Mouse (Mus musculus): Measurements from ENCODE around the gene St3gal4. TPM values are rescaled to one million over a fixed set of nuclear protein-coding genes. Genes with fewer than 3 reads are reported as not detected.

St3gal4 gene
- polyA plus RNA-seq, 2 experiments: 14.5 to 35.6 TPM

GRCm38 (mm10) chr9:35059881-35060280, 59.2 kb downstream of the St3gal4 start:
- no peak for DNase-seq (ENCODE audit: low spot score)

GRCm38 (mm10) chr9:35058596-35059354, 60.3 kb downstream of the St3gal4 start:
- Histone ChIP-seq H3K4me2 (replicated peaks; ENCODE audit: low read depth, low read length, severe bottlenecking) (no peak overlapping the region), H3K27ac (replicated peaks; ENCODE audit: low read depth, low read length) (no peak overlapping the region), H3K9me3 (ENCODE audit: control insufficient read depth, low read length) (no peaks in the 10 kb centered on the region), H3K4me3 (replicated peaks; ENCODE audit: low read length) (no peak overlapping the region), H3K27me3 (ENCODE audit: control insufficient read depth, insufficient read depth, low read length) (no peaks in the 10 kb centered on the region), H3K36me3 (ENCODE audit: control insufficient read depth, insufficient read depth, low read length) (peaks cover 8% of the 10 kb centered on the region), H3K9ac (ENCODE audit: low read depth, low read length, severe bottlenecking) (no peak overlapping the region), H3K4me1 (ENCODE audit: control insufficient read depth, insufficient read depth, low read length) (peaks cover 4% of the 10 kb centered on the region; the same call in 1 of the 2 replicates)
- DNase-seq (ENCODE audit: low spot score) (no peak), ATAC-seq (ENCODE audit: low FRiP score, low read depth) (no peak)
- WGBS: 98% methylated on average over 2 of the region's 2 CpGs
- no peak for TF ChIP-seq POLR2A (IDR thresholded peaks at IDR 0.05; ENCODE audit: borderline replicate concordance, extremely low read depth, insufficient read depth, insufficient read length)

More at GRCm38 (mm10) chr9:35059881-35060280, 59.2 kb downstream of the St3gal4 start:
- Histone ChIP-seq H3K27me3 (ENCODE audit: control insufficient read depth, insufficient read depth, low read length) (no peaks in the 10 kb centered on the region), H3K4me1 (ENCODE audit: control insufficient read depth, insufficient read depth, low read length) (peaks cover 4% of the 10 kb centered on the region; the same call in 1 of the 2 replicates), H3K9me3 (ENCODE audit: control insufficient read depth, low read length) (no peaks in the 10 kb centered on the region), H3K9ac (ENCODE audit: low read depth, low read length, severe bottlenecking) (no peak overlapping the region), H3K36me3 (ENCODE audit: control insufficient read depth, insufficient read depth, low read length) (no peaks in the 10 kb centered on the region), H3K4me2 (replicated peaks; ENCODE audit: low read depth, low read length, severe bottlenecking) (no peak overlapping the region), H3K4me3 (replicated peaks; ENCODE audit: low read length) (no peak overlapping the region), H3K27ac (replicated peaks; ENCODE audit: low read depth, low read length) (no peak overlapping the region)
- 91% methylated on average over 5 of the region's 5 CpGs for WGBS
- TF ChIP-seq POLR2A (IDR thresholded peaks at IDR 0.05; ENCODE audit: borderline replicate concordance, extremely low read depth, insufficient read depth, insufficient read length): no peak
- no peak for ATAC-seq (ENCODE audit: low FRiP score, low read depth)

GRCm38 (mm10) chr9:35058186-35058585, 60.9 kb downstream of the St3gal4 start:
- Histone ChIP-seq H3K4me3 (replicated peaks; ENCODE audit: low read length) (no peak overlapping the region), H3K27me3 (ENCODE audit: control insufficient read depth, insufficient read depth, low read length) (no peaks in the 10 kb centered on the region), H3K9me3 (ENCODE audit: control insufficient read depth, low read length) (no peaks in the 10 kb centered on the region), H3K36me3 (ENCODE audit: control insufficient read depth, insufficient read depth, low read length) (peaks cover 14% of the 10 kb centered on the region), H3K4me1 (ENCODE audit: control insufficient read depth, insufficient read depth, low read length) (peaks cover 4% of the 10 kb centered on the region; the same call in 1 of the 2 replicates), H3K27ac (replicated peaks; ENCODE audit: low read depth, low read length) (no peak overlapping the region), H3K4me2 (replicated peaks; ENCODE audit: low read depth, low read length, severe bottlenecking) (no peak overlapping the region), H3K9ac (ENCODE audit: low read depth, low read length, severe bottlenecking) (no peak overlapping the region)
- 56% methylated on average over 4 of the region's 4 CpGs for WGBS
- TF ChIP-seq POLR2A (IDR thresholded peaks at IDR 0.05; ENCODE audit: borderline replicate concordance, extremely low read depth, insufficient read depth, insufficient read length): no peak
- ATAC-seq (ENCODE audit: low FRiP score, low read depth): no peak
- no peak for DNase-seq (ENCODE audit: low spot score)

GRCm38 (mm10) chr9:35057631-35058030, 61.4 kb downstream of the St3gal4 start:
- no peaks in the 10 kb centered on the region for H3K27me3 ChIP-seq (ENCODE audit: control insufficient read depth, insufficient read depth, low read length)

GRCm38 (mm10) chr9:35056611-35057010, 62.5 kb downstream of the St3gal4 start:
- Histone ChIP-seq H3K4me1 (ENCODE audit: control insufficient read depth, insufficient read depth, low read length) (peaks cover 4% of the 10 kb centered on the region; the same call in 1 of the 2 replicates), H3K9me3 (ENCODE audit: control insufficient read depth, low read length) (no peaks in the 10 kb centered on the region), H3K27ac (replicated peaks; ENCODE audit: low read depth, low read length) (no peak overlapping the region), H3K27me3 (ENCODE audit: control insufficient read depth, insufficient read depth, low read length) (no peaks in the 10 kb centered on the region), H3K9ac (ENCODE audit: low read depth, low read length, severe bottlenecking) (no peak overlapping the region), H3K4me3 (replicated peaks; ENCODE audit: low read length) (no peak overlapping the region), H3K36me3 (ENCODE audit: control insufficient read depth, insufficient read depth, low read length) (peaks cover 28% of the 10 kb centered on the region), H3K4me2 (replicated peaks; ENCODE audit: low read depth, low read length, severe bottlenecking) (no peak overlapping the region)
- no peak for TF ChIP-seq POLR2A (IDR thresholded peaks at IDR 0.05; ENCODE audit: borderline replicate concordance, extremely low read depth, insufficient read depth, insufficient read length)
- no peak for DNase-seq (ENCODE audit: low spot score)
- no peak for ATAC-seq (ENCODE audit: low FRiP score, low read depth)
- WGBS: 85% methylated on average over 3 of the region's 3 CpGs

More at GRCm38 (mm10) chr9:35057631-35058030, 61.4 kb downstream of the St3gal4 start:
- no peak overlapping the region for H3K4me2 ChIP-seq (replicated peaks; ENCODE audit: low read depth, low read length, severe bottlenecking)
- no peak for TF ChIP-seq POLR2A (IDR thresholded peaks at IDR 0.05; ENCODE audit: borderline replicate concordance, extremely low read depth, insufficient read depth, insufficient read length)
- no peak for DNase-seq (ENCODE audit: low spot score)
- no peaks in the 10 kb centered on the region for H3K9me3 ChIP-seq (ENCODE audit: control insufficient read depth, low read length)
- 87% methylated on average over 6 of the region's 6 CpGs for WGBS
- H3K4me1 ChIP-seq (ENCODE audit: control insufficient read depth, insufficient read depth, low read length): peaks cover 4% of the 10 kb centered on the region; the same call in 1 of the 2 replicates
- no peak for ATAC-seq (ENCODE audit: low FRiP score, low read depth)
- no peak overlapping the region for H3K27ac ChIP-seq (replicated peaks; ENCODE audit: low read depth, low read length)
- H3K4me3 ChIP-seq (replicated peaks; ENCODE audit: low read length): no peak overlapping the region
- H3K36me3 ChIP-seq (ENCODE audit: control insufficient read depth, insufficient read depth, low read length): peaks cover 20% of the 10 kb centered on the region
- H3K9ac ChIP-seq (ENCODE audit: low read depth, low read length, severe bottlenecking): no peak overlapping the region
